Mouse (Mus musculus) ES-Bruce4 (cell line): Measurements from ENCODE around the gene Ubap1l. TPM values are rescaled to one million over a fixed set of nuclear protein-coding genes. Genes with fewer than 3 reads are reported as not detected.
"Not testable (repeated sequence)": the region's sequence is repeated elsewhere in the genome, so short reads cannot be mapped to it uniquely, and the experiment has no call there.

Experiments
- H3K27ac ChIP-seq: 2 replicates; pipeline ENCODE4 v1.5.1; 2012; ENCODE audit warnings: low read length, inconsistent platforms; ENCODE audit not compliant: insufficient read depth
- H3K27me3 ChIP-seq: 2 replicates; pipeline ENCODE4 v1.6.1; 2012; ENCODE audit warnings: mild to moderate bottlenecking, low read length, inconsistent platforms; ENCODE audit not compliant: control insufficient read depth, poor library complexity, insufficient read depth, severe bottlenecking
- H3K36me3 ChIP-seq: 2 replicates; pipeline ENCODE4 v1.6.1; 2012; ENCODE audit warnings: inconsistent platforms, mild to moderate bottlenecking, low read length, moderate library complexity; ENCODE audit not compliant: control insufficient read depth, poor library complexity, insufficient read depth, severe bottlenecking
- H3K4me1 ChIP-seq: one replicate; pipeline ENCODE4 v1.8.1; 2011; ENCODE audit warnings: low read length; ENCODE audit not compliant: control insufficient read depth, insufficient read depth
- H3K4me3 ChIP-seq: 2 replicates; pipeline ENCODE4 v1.5.1; 2011; ENCODE audit warnings: low read depth, mild to moderate bottlenecking, low read length
- H3K9ac ChIP-seq: 2 replicates; pipeline ENCODE4 v1.6.1; 2012; ENCODE audit warnings: low read depth, mild to moderate bottlenecking, inconsistent platforms; ENCODE audit not compliant: poor library complexity, severe bottlenecking
- H3K9me3 ChIP-seq: replicated peaks from 2 replicates; pipeline ENCODE4 v1.6.1; 2012; ENCODE audit warnings: mild to moderate bottlenecking, low read length, inconsistent platforms; ENCODE audit not compliant: control insufficient read depth, poor library complexity, insufficient read depth, severe bottlenecking
- CTCF ChIP-seq: IDR thresholded peaks from one replicate; pipeline ENCODE4 v1.8.1; 2011; ENCODE audit warnings: low read depth, low read length
- EP300 ChIP-seq: IDR thresholded peaks from 2 replicates; pipeline ENCODE4 v1.6.1; 2011; ENCODE audit warnings: low read depth, low read length; ENCODE audit not compliant: insufficient read depth
- POLR2A ChIP-seq: IDR thresholded peaks from one replicate; pipeline ENCODE4 v1.8.1; 2011; ENCODE audit warnings: low read length; ENCODE audit not compliant: insufficient read depth
- polyA plus RNA-seq: library from polyadenylated mRNA; stranded (reverse); fragments of >200 nt; gene quantifications from 2 replicates; pipeline ENCODE4 v1.2.4, GENCODE M21; 2011; ENCODE audit warnings: low read depth; ENCODE audit not compliant: missing spikeins, insufficient read depth, insufficient read length

Gene Ubap1l
- polyA plus RNA-seq, 1 experiment, result 1.5 TPM

DNA sequence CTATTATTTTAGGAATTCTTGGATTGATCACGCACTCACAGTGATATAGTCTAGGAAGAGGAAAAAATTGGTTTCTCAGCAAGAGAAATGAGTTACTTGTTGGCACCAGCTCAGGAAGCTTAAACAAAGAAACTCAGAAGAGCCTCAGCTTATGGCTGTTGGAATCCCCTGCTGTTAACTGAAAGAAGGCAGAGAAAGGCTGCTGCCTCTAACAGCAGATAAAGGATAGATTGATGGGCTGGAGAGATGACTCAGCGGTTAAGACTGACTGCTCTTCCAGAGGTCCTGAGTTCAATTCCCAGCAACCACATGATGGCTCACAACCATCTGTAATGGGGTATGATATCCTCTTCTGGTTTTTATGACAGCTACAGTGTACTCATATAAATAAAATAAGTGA, 33.5 kb upstream of the Ubap1l start:
- Histone ChIP-seq H3K36me3 (peaks cover 10% of the 10 kb centered on the region), H3K27me3 (no peaks in the 10 kb centered on the region), H3K9me3 (no peaks in the 10 kb centered on the region)

GRCm38 (mm10) chr9:65333958-65334357, 26.9 kb upstream of the Ubap1l start:
- no peaks in the 10 kb centered on the region for H3K27me3 ChIP-seq
- H3K36me3 ChIP-seq, result no peaks in the 10 kb centered on the region; the same call in 1 of the 2 replicates
- H3K9me3 ChIP-seq, result no peaks in the 10 kb centered on the region
- H3K27ac ChIP-seq, result no peak overlapping the region
- no peak overlapping the region for H3K4me3 ChIP-seq
- H3K9ac ChIP-seq, result no peak overlapping the region
- H3K4me1 ChIP-seq, result peaks cover 2% of the 10 kb centered on the region
- TF ChIP-seq POLR2A (no peak), EP300 (no peak), CTCF (no peak)

More for the DNA sequence above, 33.5 kb upstream of the Ubap1l start:
- Histone ChIP-seq H3K4me3 (no peak overlapping the region), H3K9ac (no peak overlapping the region), H3K27ac (peak overlapping the region; percentile 13), H3K4me1 (no peaks in the 10 kb centered on the region)
- TF ChIP-seq CTCF, result no peak
- TF ChIP-seq EP300, result no peak
- no peak for TF ChIP-seq POLR2A

GRCm38 (mm10) chr9:65339146-65339545, 21.7 kb upstream of the Ubap1l start:
- Histone ChIP-seq H3K4me3 (no peak overlapping the region), H3K9ac (no peak overlapping the region), H3K36me3 (no peaks in the 10 kb centered on the region), H3K9me3 (peaks cover 5% of the 10 kb centered on the region; the same call in 1 of the 2 replicates), H3K4me1 (peaks cover 2% of the 10 kb centered on the region), H3K27ac (no peak overlapping the region), H3K27me3 (no peaks in the 10 kb centered on the region)
- no peak for TF ChIP-seq EP300
- TF ChIP-seq POLR2A, result no peak
- TF ChIP-seq CTCF, result no peak

DNA sequence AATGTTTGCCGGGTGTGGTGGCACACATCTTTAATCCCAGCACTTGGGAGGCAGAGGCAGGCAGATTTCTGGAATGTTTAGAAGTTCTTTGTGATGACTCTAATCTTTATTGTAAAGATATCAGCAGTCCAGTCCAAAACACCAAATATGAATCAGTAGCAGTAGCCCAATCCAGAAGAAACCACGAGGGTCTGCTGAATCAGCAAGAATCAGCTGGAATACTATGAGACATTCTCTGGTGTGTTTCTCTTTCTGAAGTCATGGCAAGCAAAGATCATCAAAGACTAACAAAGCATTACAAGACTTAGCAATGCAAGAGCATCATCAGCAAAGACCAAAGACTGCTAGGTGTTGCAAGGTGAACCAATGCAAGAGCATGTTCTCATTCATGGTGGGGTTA, 20.4 kb upstream of the Ubap1l start:
- no peak overlapping the region for H3K9ac ChIP-seq
- H3K27me3 ChIP-seq, result no peaks in the 10 kb centered on the region
- TF ChIP-seq POLR2A (no peak), EP300 (no peak), CTCF (no peak)
- no peaks in the 10 kb centered on the region for H3K36me3 ChIP-seq
- peaks cover 2% of the 10 kb centered on the region for H3K4me1 ChIP-seq
- H3K27ac ChIP-seq, result no peak overlapping the region
- H3K9me3 ChIP-seq, result peaks cover 10% of the 10 kb centered on the region
- no peak overlapping the region for H3K4me3 ChIP-seq

DNA sequence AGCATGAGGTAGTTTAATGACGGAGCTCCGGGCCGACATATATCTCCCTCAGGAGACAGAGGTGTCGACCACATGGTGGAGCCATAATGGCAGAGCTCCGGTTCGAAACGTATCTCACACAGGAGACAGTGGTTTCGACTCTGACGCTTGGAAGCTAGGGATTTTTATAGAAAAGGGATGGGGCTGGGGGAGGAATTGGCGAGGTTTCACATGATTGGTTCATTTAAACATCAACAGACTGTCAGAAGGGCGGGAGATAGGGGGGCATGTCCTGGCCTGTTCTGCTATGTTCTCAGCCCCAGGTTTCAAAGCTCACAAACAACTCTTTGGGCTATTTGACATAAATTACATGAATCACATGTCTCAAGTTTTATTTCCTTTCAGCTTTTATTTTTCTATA, 15.4 kb upstream of the Ubap1l start:
- Histone ChIP-seq H3K27ac (peak overlapping the region; percentile 71), H3K4me3 (peak overlapping the region; percentile 70), H3K9ac (peak overlapping the region; percentile 89)
- H3K27me3 ChIP-seq, H3K9me3 ChIP-seq, H3K36me3 ChIP-seq, H3K4me1 ChIP-seq: not testable (repeated sequence)

GRCm38 (mm10) chr9:65345854-65346475, 14.9 kb upstream of the Ubap1l start, which contains the start of gene Pdcd7:
Pdcd7 (plus strand) TSS chr9:65346104.
- Histone ChIP-seq H3K9ac (peak within 1 kb of the TSS; percentile 89), H3K36me3 (no peaks in the 10 kb centered on the region), H3K27me3 (no peaks in the 10 kb centered on the region), H3K4me3 (peak within 1 kb of the TSS; percentile 70), H3K4me1 (peaks cover 1% of the 10 kb centered on the region), H3K9me3 (peaks cover 5% of the 10 kb centered on the region), H3K27ac (peak within 1 kb of the TSS; percentile 71)
- no peak for TF ChIP-seq CTCF
- peak; percentile 62 for TF ChIP-seq POLR2A
